Mouse (Mus musculus): ENCODE data around the gene Ykt6. TPM values are rescaled to one million over a fixed set of nuclear protein-coding genes. Genes with fewer than 3 reads are reported as not detected.

Gene Ykt6
- total RNA-seq, 4 experiments from 2014 or later, result 69.3 to 77.7 (median 72.5) TPM

DNA sequence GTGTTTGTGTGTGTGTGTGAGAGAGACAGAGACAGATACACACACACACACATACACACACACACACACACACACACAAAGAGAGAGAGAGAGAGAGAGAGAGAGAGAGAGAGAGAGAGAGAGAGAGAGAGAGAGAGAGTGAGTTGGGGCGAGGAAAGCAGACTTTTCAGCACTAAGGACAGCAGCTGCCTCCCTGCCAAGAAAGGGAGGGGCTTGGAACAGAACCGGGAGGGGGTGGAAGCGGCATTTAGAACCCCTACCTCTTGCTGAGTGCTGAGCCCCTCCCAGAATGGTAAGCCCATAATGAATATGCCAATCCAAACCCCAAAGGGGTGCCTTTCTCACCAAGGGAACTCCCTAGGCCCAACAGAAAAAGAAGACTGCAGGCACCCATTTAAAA, 60.9 kb downstream of the Ykt6 start:
- DNase-seq (ENCODE audit: low spot score in 2 of 2), result no peak

DNA sequence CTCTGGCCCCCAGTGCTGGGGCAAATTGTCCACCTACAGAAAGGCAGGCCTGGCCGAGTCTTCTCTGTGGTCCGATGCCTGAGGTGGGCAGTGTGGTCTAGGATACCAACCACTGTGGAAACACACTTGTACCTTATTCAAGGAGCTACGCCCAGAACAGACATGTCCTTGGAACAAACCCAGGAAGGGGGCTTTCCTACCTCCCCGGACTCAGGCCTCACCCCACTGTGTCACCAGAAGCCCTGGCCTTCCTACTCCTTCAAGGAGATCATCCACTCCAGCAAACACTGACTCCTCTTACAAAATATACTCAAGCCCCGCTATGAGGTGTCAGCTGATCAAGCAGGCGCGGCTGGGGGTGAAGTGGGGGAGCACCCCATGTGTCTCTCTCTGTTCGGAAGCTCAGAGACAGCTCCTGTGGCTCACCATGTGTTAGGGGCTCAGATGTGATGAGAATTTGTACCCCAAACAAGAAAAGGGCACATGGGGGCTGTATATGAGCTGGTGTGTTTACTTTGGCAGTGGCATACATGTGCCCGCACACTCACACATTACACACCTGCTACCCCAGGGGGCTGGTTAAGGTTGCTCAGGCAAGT, 61.4 kb downstream of the Ykt6 start:
- DNase-seq (ENCODE audit: low spot score in 2 of 2), result no peak

Other genes starting within 250 kb of the Ykt6 start
- 10 to 100 TPM; 52.7 to 65.7 (median 61.7) TPM for gene Mrps24, start 240.0 kb upstream of the Ykt6 start, total RNA-seq (2022)
- 10 to 100 TPM; 72.1 to 78.9 (median 73.4) TPM for gene Urgcp, start 193.3 kb upstream of the Ykt6 start, total RNA-seq (2022)
- gene Dbnl, start 167.2 kb upstream of the Ykt6 start, total RNA-seq (2022), result 10 to 100 TPM; 69.6 to 80.5 (median 78.1) TPM
- gene Pgam2, start 152.0 kb upstream of the Ykt6 start, total RNA-seq (2022), result 10 to 100 TPM; 10.6 to 18.9 (median 13.0) TPM
- 10 to 100 TPM in 3 of 4 experiments, 1 to 10 TPM in 1; 9.2 to 17.6 (median 14.7) TPM for gene Polm, start 117.7 kb upstream of the Ykt6 start, total RNA-seq (2022)
- 10 to 100 TPM; 12.3 to 25.9 (median 19.4) TPM for gene Aebp1, start 93.7 kb upstream of the Ykt6 start, total RNA-seq (2022)
- gene Pold2, start 77.4 kb upstream of the Ykt6 start, total RNA-seq (2022), result 10 to 100 TPM; 22.9 to 30.8 (median 25.1) TPM
- gene Myl7, start 56.9 kb upstream of the Ykt6 start, total RNA-seq (2022), result not detected
- 1 to 10 TPM; 2.6 to 3.7 (median 3.5) TPM for gene Gck, start 5.6 kb upstream of the Ykt6 start, total RNA-seq (2022)
- gene Camk2b, start 110.7 kb downstream of the Ykt6 start, total RNA-seq (2022), result 1,000 to 10,000 TPM in 2 of 4 experiments, 100 to 1,000 TPM in 2; 958 to 1,016 (median 997) TPM
- under 1 TPM; 0.27 to 0.39 (median 0.29) TPM for gene A730071L15Rik, start 244.3 kb downstream of the Ykt6 start, total RNA-seq (2022)
- 100 to 1,000 TPM; 124 to 133 (median 129) TPM for gene Nudcd3, start 244.7 kb downstream of the Ykt6 start, total RNA-seq (2022)